Mouse (Mus musculus): ENCODE results near the gene Ctu2. TPM values are rescaled to one million over a fixed set of nuclear protein-coding genes. Genes with fewer than 3 reads are reported as not detected.

Ctu2 gene
- polyA plus RNA-seq, 1 experiment from 2014 or later, result 56.2 TPM

- H3K4me2 ChIP-seq, result no peak overlapping the region
- peak overlapping the region; percentile 83 for H3K27ac ChIP-seq (ENCODE audit: low read depth)
- H3K9ac ChIP-seq, result no peak overlapping the region
- H3K27me3 ChIP-seq (ENCODE audit: insufficient read depth, low read length), result no peaks in the 10 kb centered on the region
- no peak for ATAC-seq (ENCODE audit: insufficient read depth)
- H3K4me1 ChIP-seq (ENCODE audit: insufficient read depth), result peaks cover 8% of the 10 kb centered on the region; the same call in 1 of the 2 replicates
- peaks cover 20% of the 10 kb centered on the region for H3K36me3 ChIP-seq (ENCODE audit: insufficient read depth)
- H3K4me3 ChIP-seq (ENCODE audit: low read depth, low read length), result no peak overlapping the region
- no peak for DNase-seq
- WGBS, result 68% methylated on average over 7 of the region's 7 CpGs
- H3K9me3 ChIP-seq (ENCODE audit: low read depth, low read length), result no peaks in the 10 kb centered on the region
- TF ChIP-seq CTCF (IDR thresholded peaks at IDR 0.05; ENCODE audit: low read depth), result no peak
Measured at GRCm38 (mm10) chr8:122512392-122512791, 36.4 kb downstream of the Ctu2 start.

GRCm38 (mm10) chr8:122515699-122516098 is 39.8 kb downstream of the Ctu2 start:
- peaks cover 21% of the 10 kb centered on the region for H3K4me1 ChIP-seq (ENCODE audit: insufficient read depth)
- 81% methylated on average over 14 of the region's 14 CpGs for WGBS
- H3K4me3 ChIP-seq (ENCODE audit: low read depth, low read length), result no peak overlapping the region
- H3K9me3 ChIP-seq (ENCODE audit: low read depth, low read length), result no peaks in the 10 kb centered on the region
- ATAC-seq (ENCODE audit: insufficient read depth) (no peak), DNase-seq (no peak)
- no peaks in the 10 kb centered on the region for H3K27me3 ChIP-seq (ENCODE audit: insufficient read depth, low read length)
- no peak overlapping the region for H3K27ac ChIP-seq (ENCODE audit: low read depth)
- H3K4me2 ChIP-seq, result no peak overlapping the region
- H3K9ac ChIP-seq, result no peak overlapping the region
- H3K36me3 ChIP-seq (ENCODE audit: insufficient read depth), result peaks cover 12% of the 10 kb centered on the region; the same call in 1 of the 2 replicates
- TF ChIP-seq CTCF (IDR thresholded peaks at IDR 0.05; ENCODE audit: low read depth), result no peak

GRCm38 (mm10) chr8:122517541-122518190 is 41.7 kb downstream of the Ctu2 start:
- no peak; the same call in 1 of the 2 replicates for TF ChIP-seq CTCF (IDR thresholded peaks at IDR 0.05; ENCODE audit: low read depth)
- peak; percentile 75 for DNase-seq
- Histone ChIP-seq H3K4me2 (peak overlapping the region; percentile 35; the same call in 1 of the 2 replicates), H3K9me3 (ENCODE audit: low read depth, low read length) (no peaks in the 10 kb centered on the region), H3K27me3 (ENCODE audit: insufficient read depth, low read length) (no peaks in the 10 kb centered on the region), H3K4me3 (ENCODE audit: low read depth, low read length) (no peak overlapping the region), H3K9ac (peak overlapping the region; percentile 29), H3K27ac (ENCODE audit: low read depth) (peak overlapping the region; percentile 90), H3K4me1 (ENCODE audit: insufficient read depth) (peaks cover 21% of the 10 kb centered on the region), H3K36me3 (ENCODE audit: insufficient read depth) (peaks cover 7% of the 10 kb centered on the region; the same call in 1 of the 2 replicates)
- WGBS, result 11% methylated on average over 6 of the region's 6 CpGs
- ATAC-seq (ENCODE audit: insufficient read depth), result peak; percentile 79

GRCm38 (mm10) chr8:122520611-122521010 is 44.7 kb downstream of the Ctu2 start:
- WGBS, result 74% methylated on average over 11 of the region's 11 CpGs
- H3K9ac ChIP-seq, result no peak overlapping the region

GRCm38 (mm10) chr8:122522796-122523651 is 47.1 kb downstream of the Ctu2 start:
- Histone ChIP-seq H3K4me3 (ENCODE audit: low read depth, low read length) (no peak overlapping the region), H3K4me1 (ENCODE audit: insufficient read depth) (peaks cover 50% of the 10 kb centered on the region), H3K4me2 (peak overlapping the region; percentile 44), H3K9ac (0 out of 2 replicates have a peak overlapping the region, but pooled peaks have one; percentile 15), H3K9me3 (ENCODE audit: low read depth, low read length) (no peaks in the 10 kb centered on the region), H3K27me3 (ENCODE audit: insufficient read depth, low read length) (no peaks in the 10 kb centered on the region), H3K27ac (ENCODE audit: low read depth) (peak overlapping the region; percentile 68; the same call in 1 of the 2 replicates), H3K36me3 (ENCODE audit: insufficient read depth) (0 out of 2 replicates have a peak, but pooled peaks cover 4% of the 10 kb centered on the region)
- peak; percentile 70 for DNase-seq
- TF ChIP-seq CTCF (IDR thresholded peaks at IDR 0.05; ENCODE audit: low read depth), result no peak
- ATAC-seq (ENCODE audit: insufficient read depth), result peak; percentile 13; the same call in 1 of the 2 replicates
- WGBS, result 46% methylated on average over 14 of the region's 14 CpGs

More at GRCm38 (mm10) chr8:122520611-122521010, 44.7 kb downstream of the Ctu2 start:
- Histone ChIP-seq H3K4me2 (peak overlapping the region; percentile 18; the same call in 1 of the 2 replicates), H3K27me3 (ENCODE audit: insufficient read depth, low read length) (no peaks in the 10 kb centered on the region), H3K4me1 (ENCODE audit: insufficient read depth) (peaks cover 44% of the 10 kb centered on the region), H3K36me3 (ENCODE audit: insufficient read depth) (no peaks in the 10 kb centered on the region), H3K9me3 (ENCODE audit: low read depth, low read length) (no peaks in the 10 kb centered on the region), H3K4me3 (ENCODE audit: low read depth, low read length) (no peak overlapping the region), H3K27ac (ENCODE audit: low read depth) (peak overlapping the region; percentile 70; the same call in 1 of the 2 replicates)
- no peak for TF ChIP-seq CTCF (IDR thresholded peaks at IDR 0.05; ENCODE audit: low read depth)
- DNase-seq, result peak; percentile 23
- ATAC-seq (ENCODE audit: insufficient read depth), result no peak

- TF ChIP-seq CTCF (IDR thresholded peaks at IDR 0.05; ENCODE audit: low read depth), result no peak
- no peaks in the 10 kb centered on the region for H3K9me3 ChIP-seq (ENCODE audit: low read depth, low read length)
- no peaks in the 10 kb centered on the region for H3K27me3 ChIP-seq (ENCODE audit: insufficient read depth, low read length)
- 0 out of 2 replicates have a peak, but pooled peaks cover 4% of the 10 kb centered on the region for H3K36me3 ChIP-seq (ENCODE audit: insufficient read depth)
- DNase-seq (peak; percentile 43), ATAC-seq (ENCODE audit: insufficient read depth) (no peak)
- H3K9ac ChIP-seq, result no peak overlapping the region; the same call in 1 of the 2 replicates
- H3K4me2 ChIP-seq, result peak overlapping the region; percentile 44
- WGBS, result 24% methylated on average over 23 of the region's 23 CpGs
- peaks cover 44% of the 10 kb centered on the region for H3K4me1 ChIP-seq (ENCODE audit: insufficient read depth)
- peak overlapping the region; percentile 68 for H3K27ac ChIP-seq (ENCODE audit: low read depth)
- no peak overlapping the region for H3K4me3 ChIP-seq (ENCODE audit: low read depth, low read length)
Measured at GRCm38 (mm10) chr8:122523652-122524360, 47.9 kb downstream of the Ctu2 start.
